Mouse (Mus musculus) liver, postnatal 0 days (tissue): ENCODE measurements around the gene Dnah2. TPM values are rescaled to one million over a fixed set of nuclear protein-coding genes. Genes with fewer than 3 reads are reported as not detected.
A peak's percentile ranks its signal among the peaks of the same experiment; 100 is the strongest.

Experiments used
- ATAC-seq: fragments of 200-750 bp; cut with Nextera tagmentation; 2 replicates; pipeline ENCODE4 v1.8.0; 2017; ENCODE audit warnings: mild to moderate bottlenecking, moderate library complexity
- DNase-seq: peaks from one replicate; pipeline ENCODE4 v3.0.0-alpha.2; 2016
- H3K27ac ChIP-seq: fragments of 300-500 bp; sonication (generic); 2 replicates; pipeline ENCODE4 v1.5.1; 2014; ENCODE audit warnings: antibody characterized with exemption, moderate library complexity, mild to moderate bottlenecking, low read depth
- H3K27me3 ChIP-seq: fragments of 300-500 bp; sonication (generic); 2 replicates; pipeline ENCODE4 v1.6.1; 2014; ENCODE audit warnings: low read length, control low read depth, mixed read lengths; ENCODE audit not compliant: insufficient read depth
- H3K36me3 ChIP-seq: fragments of 300-500 bp; sonication (generic); replicated peaks from 2 replicates; pipeline ENCODE4 v1.6.1; 2014; ENCODE audit warnings: mild to moderate bottlenecking, control low read depth, low read length, moderate library complexity, mixed read lengths; ENCODE audit not compliant: insufficient read depth
- H3K4me1 ChIP-seq: fragments of 300-500 bp; sonication (generic); 2 replicates; pipeline ENCODE4 v1.6.1; 2014; ENCODE audit warnings: antibody characterized with exemption, mild to moderate bottlenecking, control low read depth; ENCODE audit not compliant: insufficient read depth
- H3K4me2 ChIP-seq: fragments of 300-500 bp; sonication (generic); 2 replicates; pipeline ENCODE4 v1.6.1; 2014; ENCODE audit warnings: low read depth, mild to moderate bottlenecking, low read length, moderate library complexity, mixed read lengths
- H3K4me3 ChIP-seq: fragments of 300-500 bp; sonication (generic); 2 replicates; pipeline ENCODE4 v1.5.1; 2014; ENCODE audit warnings: low read depth, low read length
- H3K9ac ChIP-seq: fragments of 300-500 bp; sonication (generic); replicated peaks from 2 replicates; pipeline ENCODE4 v1.6.1; 2014; ENCODE audit warnings: mild to moderate bottlenecking, moderate library complexity
- H3K9me3 ChIP-seq: fragments of 300-500 bp; sonication (generic); 2 replicates; pipeline ENCODE4 v1.6.1; 2016; ENCODE audit warnings: mild to moderate bottlenecking, control low read depth, low read length, mixed read lengths
- CTCF ChIP-seq: sonication (generic); IDR thresholded peaks from 2 replicates; pipeline ENCODE4 v1.5.1; 2016; ENCODE audit warnings: antibody characterized with exemption, low read depth
- EP300 ChIP-seq: IDR thresholded peaks from 2 replicates; pipeline ENCODE4 v1.6.1; 2016; ENCODE audit warnings: antibody characterized with exemption, low read depth, mild to moderate bottlenecking
- WGBS: fragments of 180-500 bp; shearing (Covaris S2); extraction: QIAGEN DNeasy Blood & Tissue Kit; methylation state at CpG from one replicate; pipeline ENCODE4 v1.1.7; 2014; ENCODE audit not compliant: insufficient replicate concordance; 5-methylcytosine and 5-hydroxymethylcytosine counted together
- polyA plus RNA-seq: library from polyadenylated mRNA; unstranded; fragments of >200 nt; fragmentation: Nextera tagmentation; extraction: Ambion mirVana; gene quantifications from 2 replicates; pipeline ENCODE4 v1.2.1, GENCODE M21; 2015

Dnah2 gene
- polyA plus RNA-seq, 1 experiment from 2014 or later: 0.04 TPM

GRCm38 (mm10) chr11:69390400-69391034, 158.4 kb downstream of the Dnah2 start:
- H3K27ac ChIP-seq: no peak overlapping the region
- WGBS: 47% methylated on average over 10 of the region's 10 CpGs
- H3K9ac ChIP-seq: no peak overlapping the region
- H3K4me2 ChIP-seq: no peak overlapping the region
- peak; percentile 79 for TF ChIP-seq CTCF
- no peak for TF ChIP-seq EP300
- DNase-seq (peak; percentile 63), ATAC-seq (no peak)
- peaks cover 4% of the 10 kb centered on the region; the same call in 1 of the 2 replicates for H3K4me1 ChIP-seq
- no peak overlapping the region for H3K4me3 ChIP-seq
- H3K27me3 ChIP-seq: no peaks in the 10 kb centered on the region
- no peaks in the 10 kb centered on the region for H3K36me3 ChIP-seq
- H3K9me3 ChIP-seq: no peaks in the 10 kb centered on the region

GRCm38 (mm10) chr11:69389531-69390399, 159.1 kb downstream of the Dnah2 start:
- peak; percentile 28 for DNase-seq
- H3K27me3 ChIP-seq: no peaks in the 10 kb centered on the region
- WGBS: 65% methylated on average over 14 of the region's 14 CpGs
- no peak for TF ChIP-seq EP300
- TF ChIP-seq CTCF: no peak
- no peak overlapping the region for H3K4me3 ChIP-seq
- no peaks in the 10 kb centered on the region for H3K36me3 ChIP-seq
- H3K27ac ChIP-seq: no peak overlapping the region
- ATAC-seq: no peak
- H3K9me3 ChIP-seq: no peaks in the 10 kb centered on the region
- H3K4me2 ChIP-seq: no peak overlapping the region
- H3K9ac ChIP-seq: no peak overlapping the region
- peaks cover 4% of the 10 kb centered on the region; the same call in 1 of the 2 replicates for H3K4me1 ChIP-seq

- TF ChIP-seq CTCF (no peak), EP300 (no peak)
- no peak overlapping the region for H3K4me3 ChIP-seq
- DNase-seq (no peak), ATAC-seq (no peak)
- H3K27me3 ChIP-seq: no peaks in the 10 kb centered on the region
- H3K36me3 ChIP-seq: no peaks in the 10 kb centered on the region
- WGBS: 88% methylated on average over 4 of the region's 4 CpGs
- no peak overlapping the region for H3K9ac ChIP-seq
- no peak overlapping the region for H3K27ac ChIP-seq
- no peaks in the 10 kb centered on the region for H3K9me3 ChIP-seq
- no peak overlapping the region for H3K4me2 ChIP-seq
- H3K4me1 ChIP-seq: no peaks in the 10 kb centered on the region
Observed at GRCm38 (mm10) chr11:69388680-69389079, 160.2 kb downstream of the Dnah2 start.

DNA sequence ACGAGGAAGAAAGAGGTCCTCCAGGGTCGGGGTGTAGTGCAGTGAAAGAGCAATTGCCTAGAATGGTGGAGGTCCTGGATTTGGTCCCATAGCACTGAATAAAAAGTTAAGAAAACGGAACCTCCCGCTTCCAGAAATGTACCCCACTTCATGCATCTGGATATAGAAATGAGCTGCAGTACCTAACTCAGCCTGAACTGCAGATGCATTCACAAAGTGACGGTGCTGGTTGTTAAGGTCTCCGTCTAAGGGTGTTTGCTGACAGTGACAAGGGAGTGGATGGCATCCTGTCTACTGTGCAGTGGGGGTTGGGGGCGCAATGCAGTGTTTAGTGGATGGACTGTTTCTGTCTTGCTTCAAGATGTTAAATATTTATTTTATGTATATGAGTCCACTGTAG, 162.2 kb downstream of the Dnah2 start:
- H3K4me1 ChIP-seq: no peaks in the 10 kb centered on the region
- DNase-seq: no peak
- no peak overlapping the region for H3K4me3 ChIP-seq
- H3K27me3 ChIP-seq: no peaks in the 10 kb centered on the region
- H3K9me3 ChIP-seq: no peaks in the 10 kb centered on the region
- no peak overlapping the region for H3K27ac ChIP-seq
- H3K9ac ChIP-seq: no peak overlapping the region
- ATAC-seq: no peak
- H3K4me2 ChIP-seq: no peak overlapping the region
- TF ChIP-seq CTCF (no peak), EP300 (no peak)
- WGBS: 75% methylated on average over 7 of the region's 7 CpGs
- H3K36me3 ChIP-seq: no peaks in the 10 kb centered on the region

- H3K36me3 ChIP-seq: no peaks in the 10 kb centered on the region
- H3K4me1 ChIP-seq: peaks cover under 1% of the 10 kb centered on the region; the same call in 1 of the 2 replicates
- no peak overlapping the region for H3K4me3 ChIP-seq
- no peak overlapping the region for H3K9ac ChIP-seq
- DNase-seq (no peak), ATAC-seq (no peak)
- TF ChIP-seq EP300 (no peak), CTCF (no peak)
- WGBS: 69% methylated on average over 6 of the region's 6 CpGs
- H3K9me3 ChIP-seq: no peaks in the 10 kb centered on the region
- H3K27ac ChIP-seq: no peak overlapping the region
- H3K27me3 ChIP-seq: no peaks in the 10 kb centered on the region
- H3K4me2 ChIP-seq: no peak overlapping the region
Observed at GRCm38 (mm10) chr11:69384979-69385378, 163.9 kb downstream of the Dnah2 start.

- TF ChIP-seq EP300: no peak
- TF ChIP-seq CTCF: no peak
- no peak overlapping the region for H3K4me3 ChIP-seq
- H3K36me3 ChIP-seq: no peaks in the 10 kb centered on the region
- H3K9ac ChIP-seq: no peak overlapping the region
- H3K9me3 ChIP-seq: no peaks in the 10 kb centered on the region
- H3K27ac ChIP-seq: no peak overlapping the region
- DNase-seq (no peak), ATAC-seq (no peak)
- WGBS: 76% methylated on average over 10 of the region's 10 CpGs
- peaks cover 8% of the 10 kb centered on the region for H3K4me1 ChIP-seq
- no peaks in the 10 kb centered on the region for H3K27me3 ChIP-seq
- H3K4me2 ChIP-seq: no peak overlapping the region
Observed at GRCm38 (mm10) chr11:69382478-69383105, 166.3 kb downstream of the Dnah2 start.
